8 mouse cellular contexts compared by ENCODE assay signal in the genomic region with DNA sequence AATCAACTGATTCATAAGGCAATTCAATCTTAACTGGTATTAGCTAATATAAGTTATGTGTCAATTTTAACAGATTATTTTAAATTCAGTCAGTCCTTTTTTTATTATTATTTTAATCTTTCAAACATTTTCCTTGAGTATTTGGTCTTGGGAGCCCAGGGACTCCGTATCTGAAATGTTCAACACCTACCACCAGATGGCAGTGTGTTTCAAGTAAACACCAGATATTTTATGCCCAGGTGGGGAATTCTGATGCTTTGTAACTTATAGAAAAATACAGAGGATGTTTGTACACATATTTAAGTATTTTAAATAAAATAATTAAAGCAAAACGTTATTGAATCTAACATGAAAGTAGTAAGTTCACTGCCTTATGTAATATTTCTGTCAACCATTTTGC.
A peak's percentile ranks its signal among the peaks of the same experiment; 100 is the strongest.
DNase-seq lines count a peak whose midpoint lies in the region; ATAC-seq and TF ChIP-seq lines count a peak whose summit lies in the region.

No protein-coding gene starts in this region.

- H3K9ac ChIP-seq in lung, postnatal 0 days (replicated peaks; ENCODE audit: low read depth): no peak overlapping the region
- H3K9ac ChIP-seq in intestine, embryonic 16.5 days (ENCODE audit: low read depth, low read length): no peak overlapping the region

- no peak overlapping the region for H3K4me2 ChIP-seq in lung, postnatal 0 days (replicated peaks; ENCODE audit: low read depth, low read length)
- H3K4me2 ChIP-seq in intestine, embryonic 16.5 days (ENCODE audit: low read depth, low read length): no peak overlapping the region

- H3K4me3 ChIP-seq in gastrocnemius, adult 2 months: no peak overlapping the region
- H3K4me3 ChIP-seq in lung, postnatal 0 days (ENCODE audit: low read depth, low read length): no peak overlapping the region
- no peak overlapping the region for H3K4me3 ChIP-seq in lung, adult 2 months (replicated peaks; ENCODE audit: extremely low read depth, low read depth, low read length)
- H3K4me3 ChIP-seq in intestine, embryonic 16.5 days (ENCODE audit: low read length): no peak overlapping the region

- TF ChIP-seq POLR2A in lung, adult 2 months (IDR thresholded peaks at IDR 0.05; ENCODE audit: borderline replicate concordance, extremely low read depth, low read depth, low read length): no peak
- TF ChIP-seq POLR2A in brain, embryonic 14.5 days (IDR thresholded peaks at IDR 0.05; ENCODE audit: borderline replicate concordance, extremely low read depth, insufficient read depth, insufficient read length, poor library complexity, severe bottlenecking): no peak

- no peaks in the 10 kb centered on the region for H3K9me3 ChIP-seq in lung, postnatal 0 days (ENCODE audit: low read length)
- no peaks in the 10 kb centered on the region for H3K9me3 ChIP-seq in intestine, embryonic 16.5 days (ENCODE audit: control insufficient read depth, low read length)

- TF ChIP-seq CTCF in gastrocnemius, adult 2 months (IDR thresholded peaks at IDR 0.05): peak; percentile 75
- TF ChIP-seq CTCF in lung, postnatal 0 days (IDR thresholded peaks at IDR 0.05): peak; percentile 64
- no peak for TF ChIP-seq CTCF in lung, adult 2 months (IDR thresholded peaks at IDR 0.05; ENCODE audit: insufficient read depth, low read length)
- peak; percentile 51; the same call in 1 of the 2 replicates for TF ChIP-seq CTCF in brain, embryonic 14.5 days (IDR thresholded peaks at IDR 0.05; ENCODE audit: borderline replicate concordance, extremely low read depth, insufficient read depth, insufficient read length)

- 7% methylated on average over 2 of the region's 2 CpGs for WGBS in lung, postnatal 0 days
- 13% methylated on average over 2 of the region's 2 CpGs for WGBS in lung, adult 2 months
- 13% methylated on average over 2 of the region's 2 CpGs for WGBS in intestine, embryonic 16.5 days

- no peak for ATAC-seq in lung, postnatal 0 days
- peak; percentile 80 for ATAC-seq in megakaryocyte progenitor cell, adult 5-6 weeks (replicated peaks; ENCODE audit: poor library complexity)
- no peak for ATAC-seq in intestine, embryonic 16.5 days

- no peaks in the 10 kb centered on the region for H3K27me3 ChIP-seq in lung, postnatal 0 days (replicated peaks; ENCODE audit: insufficient read depth, low read length)
- no peaks in the 10 kb centered on the region for H3K27me3 ChIP-seq in intestine, embryonic 16.5 days (replicated peaks; ENCODE audit: control insufficient read depth, insufficient read depth, low read length)

- H3K4me1 ChIP-seq in lung, postnatal 0 days (ENCODE audit: insufficient read depth, low read depth, low read length): no peaks in the 10 kb centered on the region
- H3K4me1 ChIP-seq in lung, adult 2 months (ENCODE audit: control insufficient read depth, insufficient read depth, low read length): no peaks in the 10 kb centered on the region
- H3K4me1 ChIP-seq in intestine, embryonic 16.5 days (ENCODE audit: control insufficient read depth, insufficient read depth, low read length): no peaks in the 10 kb centered on the region

- H3K36me3 ChIP-seq in lung, postnatal 0 days (ENCODE audit: insufficient read depth, low read length): no peaks in the 10 kb centered on the region
- no peaks in the 10 kb centered on the region for H3K36me3 ChIP-seq in intestine, embryonic 16.5 days (ENCODE audit: control insufficient read depth, insufficient read depth, low read length)

- no peak overlapping the region for H3K27ac ChIP-seq in gastrocnemius, adult 2 months
- H3K27ac ChIP-seq in lung, postnatal 0 days (ENCODE audit: low read length): no peak overlapping the region
- H3K27ac ChIP-seq in intestine, embryonic 16.5 days (ENCODE audit: low read length): no peak overlapping the region

- intact Hi-C loops in gastrocnemius, adult 2 months (cut with DNase I): loop anchor here (5.0 to 10.0 kb wide), 3 partner anchors 830 to 1297 kb away; a partner anchor contains a TSS

- DNase-seq in gastrocnemius, adult 2 months: no peak
- DNase-seq in gastrocnemius, postnatal 25 days: no peak
- DNase-seq in lung, postnatal 0 days (ENCODE audit: low spot score): peak; percentile 52
- DNase-seq in lung, adult 2 months: no peak
- peak; percentile 75 for DNase-seq in brain, embryonic 14.5 days (ENCODE audit: low read depth)
- DNase-seq in layer of hippocampus, postnatal 10 days (ENCODE audit: low spot score in 2 of 2): no peak

- no peak for TF ChIP-seq EP300 in lung, postnatal 0 days (IDR thresholded peaks at IDR 0.05)

Comparison
In these comparisons a context has a peak if more than half of its experiments do, and no peak if none do; other contexts are left out.
1. DNase-seq: peak in lung, postnatal 0 days (single experiment) and brain, embryonic 14.5 days (single experiment); none in gastrocnemius, adult 2 months (single experiment), gastrocnemius, postnatal 25 days (single experiment), lung, adult 2 months (single experiment) and layer of hippocampus, postnatal 10 days (0 of 2).